Mouse (Mus musculus): ENCODE results near the gene Tppp.
"Not testable (repeated sequence)": the region's sequence is repeated elsewhere in the genome, so short reads cannot be mapped to it uniquely, and the experiment has no call there.

Gene Tppp

DNA sequence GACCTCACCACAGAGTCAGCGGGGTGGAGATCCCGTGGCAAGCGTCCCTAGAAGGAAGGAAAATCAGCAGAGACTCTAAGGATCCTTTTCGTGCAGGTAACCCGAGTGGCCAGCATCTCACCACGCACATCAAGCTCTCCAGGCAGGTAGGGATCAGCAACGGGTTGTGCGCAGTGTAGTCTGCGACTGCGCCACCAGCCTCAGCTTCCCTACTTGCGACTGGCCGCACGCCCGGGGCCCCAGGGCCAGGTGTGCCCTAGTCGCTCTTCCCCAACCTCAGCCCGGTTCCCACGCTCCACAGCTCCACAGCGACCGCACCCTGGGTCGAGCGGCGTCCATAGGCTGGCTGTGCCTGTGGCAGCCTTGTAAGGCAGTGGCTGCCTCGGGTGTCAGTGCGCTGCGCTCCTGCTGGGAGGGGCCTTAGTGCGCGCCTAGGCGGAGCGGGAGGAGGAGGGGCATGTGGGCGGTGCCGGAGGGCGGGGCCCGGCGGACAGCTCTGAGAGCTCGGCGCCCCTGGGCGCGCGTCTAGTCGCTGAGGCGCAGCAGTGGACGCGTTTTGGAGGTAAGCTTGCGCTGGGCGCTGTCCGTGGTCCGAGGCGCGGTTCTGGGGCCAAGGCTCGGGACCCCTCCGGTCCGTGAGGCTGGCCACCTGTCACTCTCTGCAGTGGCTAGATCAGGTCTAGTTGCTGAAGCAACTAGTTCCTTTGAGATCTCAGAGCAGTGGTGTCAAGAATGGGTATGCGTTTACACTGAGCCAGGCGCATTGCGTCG, at the start of gene Tppp:
TSS of gene Tppp (plus strand) at position 460 of the 771 bp plus-strand sequence.
- peak; percentile 92 for DNase-seq (ENCODE audit: low read depth, low spot score)

DNA sequence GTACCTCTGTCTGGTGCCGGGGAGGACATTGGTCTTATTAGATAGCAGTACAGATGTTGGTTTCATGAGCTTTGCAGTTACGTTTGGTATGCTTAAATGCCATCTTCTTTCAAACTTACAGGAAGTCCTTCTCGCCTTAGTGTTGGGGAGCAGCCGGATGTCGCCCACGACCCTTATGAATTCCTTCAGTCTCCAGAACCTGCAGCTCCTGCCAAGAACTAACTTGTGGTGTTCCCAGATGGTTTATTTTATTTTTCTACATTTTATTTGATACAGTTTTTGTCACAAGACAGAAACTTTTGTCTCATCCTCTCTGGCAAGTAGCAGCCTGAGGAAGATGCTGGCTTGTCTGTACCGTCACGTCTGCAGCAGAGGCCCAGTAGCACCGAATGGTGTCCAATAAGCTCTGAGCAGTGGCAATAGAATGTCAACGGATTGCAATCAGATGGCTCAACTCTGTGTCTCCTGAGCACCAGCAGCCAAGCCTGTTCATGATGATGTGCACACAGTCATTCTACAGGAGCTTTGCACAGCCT, 49.0 kb upstream of the Tppp start:
- no peak for DNase-seq (ENCODE audit: low read depth, low spot score)

DNA sequence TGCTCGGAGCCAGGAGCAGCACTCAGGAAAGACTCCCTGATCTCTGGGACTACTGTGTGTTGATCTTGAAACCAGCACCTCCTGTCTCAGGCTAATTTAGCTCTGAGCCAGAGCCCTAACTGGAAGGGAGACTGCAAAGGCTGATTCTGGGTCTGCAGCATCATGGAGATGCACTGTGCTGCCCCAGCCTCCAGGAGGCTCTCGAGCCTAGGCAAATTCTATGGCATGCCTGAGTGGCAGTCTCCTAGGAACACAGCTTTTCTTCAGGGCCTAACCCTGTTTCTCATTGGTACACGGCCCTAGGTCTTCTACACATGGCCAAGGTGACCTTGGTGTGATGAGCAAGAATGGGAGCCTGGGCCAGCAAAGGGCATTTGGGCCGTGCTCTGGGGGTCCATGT, 48.0 kb upstream of the Tppp start:
- no peak for DNase-seq (ENCODE audit: low read depth, low spot score)

DNA sequence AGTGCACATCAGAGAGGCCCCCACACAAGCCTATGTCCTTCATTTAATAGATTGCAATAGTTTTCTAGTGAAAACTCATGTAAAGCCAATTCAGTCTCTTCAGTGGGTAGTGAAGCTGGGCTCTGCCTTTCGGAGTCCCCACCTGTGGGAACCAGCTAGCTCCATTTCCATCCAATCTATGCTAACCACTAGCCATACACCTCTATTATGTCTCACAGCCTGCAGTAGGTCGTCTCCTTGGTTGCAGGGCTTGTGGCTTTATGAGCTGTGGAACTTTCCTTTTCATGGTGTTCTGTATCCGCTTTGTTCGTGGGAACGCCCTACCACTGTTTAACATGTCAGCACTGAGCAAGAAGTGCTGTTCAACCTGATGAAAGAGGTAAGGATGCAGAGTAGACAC, 45.7 kb upstream of the Tppp start, which contains the start of gene Zdhhc11:
TSS of gene Zdhhc11 (plus strand) at position 301 of the 400 bp plus-strand sequence.
- no peak for DNase-seq (ENCODE audit: low read depth, low spot score)

DNA sequence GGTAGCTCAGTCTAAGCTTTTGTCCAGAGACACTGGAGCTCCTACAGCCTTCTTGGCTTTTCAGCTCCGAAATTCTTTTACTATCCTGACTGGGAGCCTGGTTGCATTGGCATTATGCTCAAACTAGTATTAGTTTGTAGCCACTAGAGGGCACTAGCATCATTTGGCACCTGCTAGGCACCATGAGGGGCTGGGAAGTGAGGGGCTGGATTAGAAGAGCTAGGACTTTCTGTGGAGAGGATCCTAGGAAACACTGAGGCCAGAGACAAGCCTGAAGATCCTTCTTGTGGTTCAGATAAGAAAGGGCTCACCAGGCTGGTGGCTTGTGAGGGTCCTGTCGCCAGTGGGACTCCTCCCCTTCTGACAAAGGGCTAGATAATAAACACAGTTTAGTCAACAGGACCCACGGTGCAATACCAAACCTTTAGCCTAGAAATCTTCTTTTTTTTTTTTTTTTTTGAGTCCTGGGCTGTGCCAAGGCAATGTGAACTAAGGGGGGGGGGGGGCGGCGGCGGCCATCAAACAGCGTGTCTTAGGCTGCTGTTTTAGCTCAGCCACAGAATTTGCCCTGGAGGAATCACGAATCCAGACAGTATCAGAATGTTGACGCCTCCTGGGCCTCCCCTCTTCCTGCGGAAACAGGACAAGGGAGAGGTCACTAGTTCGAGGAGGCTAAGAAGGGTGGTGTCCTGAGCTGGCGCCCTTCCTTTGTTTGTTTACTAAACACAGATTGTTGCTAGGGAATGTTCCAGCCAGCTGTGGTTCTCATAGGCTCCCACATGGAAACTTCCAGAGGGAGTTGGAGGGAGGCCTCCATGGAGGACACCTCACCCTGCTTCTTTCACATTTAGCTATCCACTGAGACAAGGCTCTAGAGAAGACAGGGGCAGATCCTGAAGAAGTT, 38.4 kb upstream of the Tppp start:
- peak; percentile 65 for DNase-seq (ENCODE audit: low read depth, low spot score)

DNA sequence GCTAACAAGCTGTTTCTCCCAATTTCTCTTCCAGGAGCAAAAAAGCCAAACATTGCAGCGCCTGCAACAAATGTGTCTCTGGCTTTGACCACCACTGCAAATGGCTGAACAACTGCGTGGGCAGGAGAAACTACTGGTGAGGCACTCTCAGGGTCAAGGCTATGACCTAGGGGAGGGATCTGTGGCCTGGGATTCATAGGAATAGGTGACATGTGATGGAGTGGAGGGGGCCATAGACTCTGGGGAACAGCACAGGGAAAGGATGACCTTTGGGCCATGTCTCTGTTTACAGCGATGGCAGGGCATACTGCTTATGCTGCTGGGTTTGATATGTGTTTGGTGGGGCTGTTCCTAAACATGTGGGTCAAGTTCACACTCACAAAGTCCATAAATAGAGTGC, 34.7 kb upstream of the Tppp start:
- DNase-seq (ENCODE audit: low read depth, low spot score): no peak

DNA sequence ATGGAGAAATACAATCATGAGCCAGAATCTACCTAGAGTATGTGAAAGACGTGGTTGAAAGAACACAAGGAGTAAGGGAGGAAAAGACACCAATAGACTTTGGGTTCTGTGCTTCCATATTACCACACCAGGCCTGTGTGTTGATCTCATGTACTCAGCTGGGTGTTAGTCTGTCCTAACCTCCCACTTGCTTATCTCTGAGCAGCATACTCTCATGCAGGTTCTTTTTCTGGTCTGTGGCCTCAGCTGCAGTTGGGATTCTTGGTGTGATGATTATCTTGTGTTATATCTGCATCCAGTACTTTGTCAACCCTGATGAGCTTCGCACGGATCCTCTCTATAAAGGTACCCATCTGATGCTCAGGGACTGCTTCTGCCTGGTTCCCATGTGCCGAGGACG, 32.3 kb upstream of the Tppp start:
- DNase-seq (ENCODE audit: low read depth, low spot score): no peak

DNA sequence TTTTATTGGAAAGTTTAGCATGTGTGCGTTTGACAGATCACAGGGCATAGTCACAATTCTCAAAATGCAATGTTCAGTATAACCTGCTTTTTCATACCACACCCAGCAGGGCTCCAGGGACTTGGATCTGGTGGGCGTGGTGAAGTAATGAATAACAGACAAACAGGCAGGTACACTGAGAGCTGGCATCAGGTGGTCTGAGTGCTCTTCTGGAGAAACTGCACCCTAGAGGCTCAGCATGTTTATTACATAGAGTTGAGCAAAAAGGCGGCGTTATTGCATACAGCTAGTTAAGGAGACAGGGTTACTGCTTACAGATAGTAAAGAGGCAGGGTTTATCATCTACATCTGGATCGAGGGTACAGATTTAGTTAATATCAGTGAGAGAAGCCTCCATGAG, 18.9 kb upstream of the Tppp start:
- DNase-seq (ENCODE audit: low read depth, low spot score): no peak

DNA sequence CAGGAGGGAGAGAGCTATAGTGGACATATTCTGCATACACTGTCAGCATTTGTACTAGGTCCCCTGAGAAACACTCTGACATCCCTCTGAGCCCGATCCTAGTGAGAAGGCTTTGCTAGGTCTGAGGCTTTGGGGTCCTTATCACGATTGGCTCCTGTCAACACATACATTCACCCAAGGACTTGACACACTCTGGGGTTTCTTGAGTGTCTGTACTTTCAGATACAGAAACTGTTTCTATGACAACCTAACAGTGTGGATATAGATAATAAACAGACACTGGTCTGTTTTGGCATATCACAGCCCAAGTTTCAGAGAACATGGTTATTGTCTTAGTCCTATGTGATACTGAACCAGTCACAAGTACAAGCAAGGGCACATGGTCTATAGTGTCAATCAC, 18.4 kb upstream of the Tppp start:
- no peak for DNase-seq (ENCODE audit: low read depth, low spot score)

DNA sequence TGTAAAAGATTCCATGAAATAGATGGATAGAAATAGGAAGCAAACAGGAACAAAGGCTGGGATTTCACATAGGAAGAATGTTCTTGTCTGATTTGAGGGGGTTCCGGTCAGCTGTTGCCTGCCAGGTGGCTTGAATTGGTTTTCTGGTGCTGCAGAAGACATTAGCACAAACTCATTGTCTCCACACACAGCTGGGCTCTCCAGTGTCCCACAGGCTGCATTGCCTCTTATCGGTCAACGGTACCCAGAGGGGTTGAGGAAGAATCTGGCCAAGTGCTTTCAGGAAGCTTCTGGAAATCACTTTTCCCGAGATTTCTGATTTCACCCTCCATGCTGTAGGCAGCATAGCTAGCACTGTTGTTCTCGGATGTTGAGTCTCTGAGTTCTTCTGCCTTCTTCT, 17.9 kb upstream of the Tppp start:
- no peak for DNase-seq (ENCODE audit: low read depth, low spot score)

DNA sequence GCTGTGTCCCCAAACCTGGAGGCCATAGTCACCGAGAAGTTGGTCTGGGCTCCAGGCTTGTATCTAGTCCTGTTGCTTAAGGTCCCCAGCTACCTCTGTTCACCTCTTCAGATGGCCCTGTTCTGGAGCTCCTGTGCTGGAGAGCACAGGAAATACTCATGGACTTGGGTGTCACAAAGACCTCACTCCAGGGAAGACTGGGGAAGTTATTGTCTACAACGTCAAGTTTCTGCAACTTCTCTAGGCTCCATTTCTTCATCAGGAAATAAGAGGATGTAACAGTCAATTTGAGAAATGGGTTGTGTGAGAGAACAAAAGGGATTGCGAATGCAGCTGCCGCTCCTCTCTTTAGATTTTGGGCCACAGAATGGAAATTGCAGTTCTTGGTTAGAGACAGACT, 12.8 kb upstream of the Tppp start:
- no peak for DNase-seq (ENCODE audit: low read depth, low spot score)

DNA sequence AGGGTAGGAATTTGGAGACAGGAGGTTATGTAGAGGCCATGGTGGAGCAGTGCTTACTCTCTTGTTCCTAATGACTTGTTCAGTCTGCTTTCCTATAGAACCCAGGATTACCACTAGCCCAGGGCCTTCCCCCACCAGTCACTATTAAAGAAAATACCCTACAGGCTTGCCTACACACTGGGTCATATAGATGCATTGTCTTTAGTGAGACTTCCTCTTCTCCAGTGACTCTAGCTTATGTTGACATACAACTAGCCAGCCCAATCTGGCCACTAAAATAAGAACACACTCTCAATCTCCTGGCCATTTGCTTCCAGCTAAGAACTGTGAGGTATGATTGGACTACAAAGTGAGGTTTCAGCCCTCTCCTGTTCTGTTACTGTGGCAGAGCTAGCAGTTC, 8.7 kb upstream of the Tppp start:
- DNase-seq (ENCODE audit: low read depth, low spot score): no peak

DNA sequence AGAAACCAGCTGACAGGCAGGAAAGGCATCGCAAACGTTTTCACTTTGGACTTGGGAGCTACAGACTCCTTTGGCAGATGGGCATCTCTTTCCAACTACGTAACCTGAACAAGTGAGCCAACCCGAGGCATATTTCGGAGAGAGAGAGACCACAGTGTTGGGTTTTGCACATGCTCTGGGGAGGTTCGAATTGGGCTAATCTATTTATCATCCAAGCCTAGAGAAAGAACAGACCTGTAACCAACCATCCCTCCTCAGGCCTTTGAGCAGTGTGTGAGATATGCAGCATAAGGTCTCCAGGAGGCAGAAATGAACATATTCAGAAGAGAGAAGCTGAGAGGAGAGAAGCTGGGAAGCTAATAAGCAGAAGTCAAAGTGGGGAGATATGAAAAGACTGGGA, 8.2 kb upstream of the Tppp start:
- no peak for DNase-seq (ENCODE audit: low read depth, low spot score)

DNA sequence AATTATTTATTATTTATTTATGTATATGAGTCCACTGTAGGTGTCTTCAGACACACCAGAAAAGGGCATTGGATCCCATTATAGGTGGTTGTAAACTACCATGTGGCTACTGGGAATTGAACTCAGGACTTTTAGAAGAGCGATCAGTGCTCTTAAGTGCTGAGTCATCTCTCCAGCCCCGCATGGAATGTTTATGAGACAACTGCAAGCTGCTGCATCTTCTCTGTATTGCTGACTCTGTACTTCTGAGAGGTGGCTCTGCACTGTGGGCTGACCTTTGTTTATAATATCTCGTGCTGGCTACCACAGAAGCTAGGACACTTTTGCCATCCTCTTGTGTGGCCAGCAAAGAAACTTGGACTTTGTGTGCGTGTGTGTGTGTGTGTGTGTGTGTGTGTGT, 7.7 kb upstream of the Tppp start:
- DNase-seq (ENCODE audit: low read depth, low spot score): no peak

DNA sequence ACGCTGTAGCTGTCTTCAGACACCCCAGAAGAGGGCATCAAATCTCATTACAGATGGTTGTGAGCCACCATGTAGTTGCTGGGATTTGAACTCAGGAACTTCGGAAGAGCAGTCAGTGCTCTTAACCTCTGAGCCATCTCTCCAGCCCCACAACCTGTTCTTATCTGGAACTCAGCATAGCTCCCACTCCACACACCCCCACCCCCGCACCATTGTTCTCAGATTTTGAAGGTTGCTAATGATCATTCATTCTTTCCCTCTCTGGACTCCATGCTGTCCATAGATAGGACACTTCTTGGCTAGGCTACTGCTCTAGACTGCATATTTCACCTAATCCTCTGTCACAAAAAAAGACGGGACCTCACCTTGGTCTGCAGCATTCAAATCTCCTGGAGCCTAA, 2.3 kb upstream of the Tppp start:
- not testable (repeated sequence) for DNase-seq (ENCODE audit: low read depth, low spot score)

DNA sequence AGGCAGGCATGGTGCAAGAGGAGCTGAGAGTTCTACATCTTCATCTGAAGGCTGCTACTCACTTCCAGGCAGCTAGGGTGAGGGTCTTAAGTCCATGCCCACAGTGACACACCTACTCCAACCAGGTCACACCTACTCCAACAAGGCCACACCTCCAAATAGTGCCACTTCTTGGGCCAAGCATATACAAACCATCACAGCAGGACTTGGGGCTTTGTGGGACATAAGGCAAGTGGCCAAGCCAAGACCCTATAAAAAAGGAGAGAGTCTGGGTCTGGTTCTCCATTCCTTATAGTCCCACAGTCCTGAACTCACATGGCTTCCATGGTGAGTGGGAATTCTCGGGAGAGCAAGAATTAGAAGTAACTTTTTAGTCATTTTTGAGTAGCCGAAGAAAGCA, 991 bp upstream of the Tppp start:
- DNase-seq (ENCODE audit: low read depth, low spot score): not testable (repeated sequence)

DNA sequence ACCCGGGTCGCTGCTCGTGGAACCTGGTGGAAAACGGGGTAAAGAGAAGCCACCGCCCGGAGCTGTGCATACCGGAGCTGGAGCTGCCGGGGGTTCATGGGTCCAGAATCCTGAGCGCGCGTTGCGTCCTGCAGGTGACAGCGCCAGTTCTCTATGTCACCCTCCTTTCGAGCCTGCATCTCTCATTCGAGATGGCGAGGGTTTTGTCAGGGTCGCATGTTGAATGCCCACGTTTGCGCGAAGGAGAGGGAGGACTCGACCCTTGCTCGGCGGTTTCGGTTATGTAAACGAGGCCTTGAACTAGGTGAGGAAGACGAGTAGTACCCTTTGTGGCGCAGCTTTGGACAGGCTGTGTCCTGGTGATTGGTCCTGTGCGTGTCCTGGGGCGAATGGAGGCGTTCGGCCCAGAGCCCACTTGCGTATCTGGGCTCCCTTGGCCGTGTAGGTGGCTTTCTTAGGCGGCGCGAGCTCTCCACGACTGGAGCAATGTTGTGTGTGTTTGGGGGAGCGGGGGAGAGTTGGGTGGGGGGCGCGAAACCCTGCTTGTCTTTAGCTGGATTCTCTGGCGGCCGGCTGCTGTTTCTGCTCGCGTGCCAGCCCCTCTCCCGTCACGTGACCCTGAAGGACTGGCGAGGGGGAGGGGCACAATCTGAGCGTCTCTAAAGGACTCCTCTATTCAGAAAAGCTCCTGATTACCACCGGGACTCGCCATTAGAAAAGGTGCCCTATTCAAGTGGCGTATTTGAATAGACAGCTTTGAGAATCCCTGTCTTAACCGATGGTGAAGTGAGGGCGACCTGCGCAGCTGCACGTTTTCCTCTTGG, 796 bp downstream of the Tppp start:
- peak; percentile 53 for DNase-seq (ENCODE audit: low read depth, low spot score)

DNA sequence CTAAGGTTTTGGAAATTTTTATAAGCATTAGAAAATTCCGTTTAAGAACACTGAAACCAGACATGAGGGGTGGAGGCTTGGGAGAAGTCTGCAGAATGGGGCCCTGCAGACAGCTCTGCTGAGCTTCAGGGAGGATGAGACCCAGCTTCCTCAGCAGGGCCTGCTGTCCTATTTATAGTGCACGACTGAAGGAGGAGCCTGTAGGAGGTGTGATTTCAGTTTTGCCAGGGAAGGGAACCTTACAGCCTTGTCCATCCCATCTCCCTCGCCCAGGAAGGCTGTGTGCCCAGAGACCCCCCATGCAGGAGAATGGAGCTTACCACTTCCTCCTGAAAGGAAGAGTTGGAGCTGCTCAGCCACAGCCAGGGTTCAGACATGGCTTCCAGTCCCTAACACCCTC, 1.5 kb downstream of the Tppp start:
- DNase-seq (ENCODE audit: low read depth, low spot score): no peak

DNA sequence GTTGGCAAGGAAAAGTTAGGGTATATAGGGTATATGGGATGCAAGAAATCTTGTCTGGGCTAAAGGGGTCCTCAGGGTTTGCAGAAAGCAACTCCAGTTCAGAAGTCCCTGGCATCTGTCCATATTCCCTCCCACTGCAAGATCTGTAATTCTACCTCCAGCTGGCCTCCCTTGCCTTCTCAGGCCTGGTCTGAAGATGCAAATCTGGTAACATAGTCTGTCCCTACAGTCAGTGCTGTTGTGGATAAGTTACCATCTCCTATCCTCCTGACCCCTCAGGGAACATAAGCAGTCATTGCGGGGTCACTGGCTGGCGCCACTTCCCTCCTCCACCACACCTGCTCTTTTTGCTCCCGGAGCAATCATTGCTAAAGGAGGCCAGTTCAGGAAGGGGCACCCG, 6.7 kb downstream of the Tppp start:
- DNase-seq (ENCODE audit: low read depth, low spot score): no peak

DNA sequence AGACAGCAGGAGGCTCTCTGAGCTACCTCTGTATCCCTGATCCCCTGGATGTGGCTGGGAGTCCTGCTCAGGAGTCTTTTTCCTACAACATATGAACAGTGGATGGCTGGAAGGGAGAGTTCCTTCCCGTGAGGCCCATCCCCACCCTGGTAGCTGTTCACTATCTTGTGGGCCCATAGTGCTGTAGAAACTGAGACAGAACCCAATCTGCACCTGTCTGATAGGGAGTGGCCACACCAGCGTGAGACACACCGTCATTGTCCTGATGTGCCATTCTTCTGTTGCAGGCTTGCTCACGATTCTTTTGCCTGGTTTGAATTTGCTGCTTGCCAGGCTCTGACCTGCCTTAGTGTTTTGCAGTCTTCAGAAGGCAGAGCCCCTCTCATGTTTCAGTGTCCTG, 8.2 kb downstream of the Tppp start:
- DNase-seq (ENCODE audit: low read depth, low spot score): no peak

DNA sequence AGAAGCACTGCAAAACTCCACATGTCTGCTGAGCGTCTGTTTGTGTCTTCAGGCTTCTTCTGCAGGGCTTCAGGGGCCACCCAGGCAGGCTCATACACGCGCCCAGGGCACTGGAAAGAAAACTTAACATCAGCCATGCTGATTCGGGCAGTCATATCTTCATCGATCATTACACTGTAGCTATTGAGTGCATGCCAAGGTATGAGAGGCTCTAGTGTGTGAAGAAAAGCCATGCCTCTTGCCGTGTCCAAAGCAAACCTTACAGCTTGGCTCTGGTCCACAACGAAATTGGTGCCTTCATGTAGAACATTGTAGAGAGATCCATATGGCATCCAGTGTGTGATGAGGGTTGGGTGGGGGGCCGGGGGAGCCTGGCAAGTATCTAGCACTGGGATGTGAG, 9.8 kb downstream of the Tppp start:
- DNase-seq (ENCODE audit: low read depth, low spot score): not testable (repeated sequence)

Data from CD4-positive, CD25-positive, alpha-beta regulatory T cell, adult 2 months (primary cell).